Mouse (Mus musculus): ENCODE measurements around the gene Itpk1.

DNA sequence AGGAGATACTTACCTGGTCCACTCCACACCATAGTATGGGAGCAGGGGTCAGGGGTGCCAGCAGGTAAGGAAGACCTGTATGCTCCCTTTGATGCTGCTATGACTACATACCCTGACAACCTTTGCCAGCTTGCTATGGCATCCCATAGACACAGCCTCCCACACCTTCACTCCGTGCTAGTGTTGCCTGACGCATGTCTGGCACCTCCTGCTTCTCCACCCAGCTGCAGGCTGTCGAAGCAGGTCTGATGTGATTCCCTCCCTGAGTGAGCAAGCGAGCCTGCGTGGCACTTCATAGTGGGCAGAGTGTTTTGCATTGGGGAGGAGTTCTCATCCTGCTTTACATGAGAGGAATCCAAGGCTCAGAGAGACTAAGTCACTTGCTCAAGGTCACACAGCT, 147.4 kb downstream of the Itpk1 start:
- no peak for TF ChIP-seq EP300 (IDR thresholded peaks at IDR 0.05; ENCODE audit: insufficient read depth, low read depth, low read length)
- no peak for TF ChIP-seq CTCF (IDR thresholded peaks at IDR 0.05)
- TF ChIP-seq POLR2A (IDR thresholded peaks at IDR 0.05; ENCODE audit: insufficient read depth, low read depth, low read length): no peak
